Mouse (Mus musculus) thymus, adult 2 months (tissue): ENCODE results near the gene Gm10697. TPM values are rescaled to one million over a fixed set of nuclear protein-coding genes. Genes with fewer than 3 reads are reported as not detected.
"Not testable (repeated sequence)": the region's sequence is repeated elsewhere in the genome, so short reads cannot be mapped to it uniquely, and the experiment has no call there.

Source experiments
- DNase-seq: peaks from one replicate; pipeline ENCODE4 v3.0.0; 2021
- H3K27ac ChIP-seq: fragments of 200-500 bp; 2 replicates; pipeline ENCODE4 v1.5.1; 2012; ENCODE audit warnings: low read length, control low read depth; ENCODE audit not compliant: control insufficient read depth, insufficient read depth
- H3K27me3 ChIP-seq: fragments of 200-500 bp; 2 replicates; pipeline ENCODE4 v1.6.1; 2012; ENCODE audit warnings: mild to moderate bottlenecking, low read length, moderate library complexity, mixed read lengths; ENCODE audit not compliant: control insufficient read depth, insufficient read depth
- H3K36me3 ChIP-seq: fragments of 200-500 bp; 2 replicates; pipeline ENCODE4 v1.6.1; 2012; ENCODE audit warnings: mild to moderate bottlenecking, low read length, moderate library complexity; ENCODE audit not compliant: control insufficient read depth, insufficient read depth
- H3K4me1 ChIP-seq: fragments of 200-500 bp; replicated peaks from 2 replicates; pipeline ENCODE4 v1.6.1; 2012; ENCODE audit warnings: low read length; ENCODE audit not compliant: control insufficient read depth, insufficient read depth
- H3K4me3 ChIP-seq: fragments of 200-500 bp; 2 replicates; pipeline ENCODE4 v1.5.1; 2012; ENCODE audit warnings: mild to moderate bottlenecking, low read length, control low read depth, moderate library complexity; ENCODE audit not compliant: control insufficient read depth, insufficient read depth
- WGBS: fragments of 180-500 bp; shearing (Covaris S2); methylation state at CpG from one replicate; pipeline ENCODE4 v1.1.7; 2018; 5-methylcytosine and 5-hydroxymethylcytosine counted together
- polyA plus RNA-seq: library from polyadenylated mRNA; depleted of rRNA; stranded (reverse); fragments of >200 nt; gene quantifications from 2 replicates; pipeline ENCODE4 v1.2.3, GENCODE M21; 2012; rRNA removed

Gene Gm10697
- not detected in 2 replicates for polyA plus RNA-seq

GRCm38 (mm10) chr3:94072544-94072943 is at the start of gene Gm10697:
Gm10697 (minus strand) TSS chr3:94072644.
- H3K27ac ChIP-seq, DNase-seq, H3K27me3 ChIP-seq, H3K36me3 ChIP-seq, H3K4me1 ChIP-seq, H3K4me3 ChIP-seq: not testable (repeated sequence)
- WGBS = 68% methylated on average over 2 of the region's 3 CpGs

GRCm38 (mm10) chr3:94115071-94115470 is 42.6 kb upstream of the Gm10697 start:
- H3K4me3 ChIP-seq, H3K36me3 ChIP-seq, DNase-seq, H3K27me3 ChIP-seq, H3K4me1 ChIP-seq, H3K27ac ChIP-seq: not testable (repeated sequence)
- WGBS = 56% methylated on average over 1 of the region's 1 CpGs

GRCm38 (mm10) chr3:94054785-94055184 is 17.7 kb downstream of the Gm10697 start, which contains the start of gene Gm9125:
Gm9125 (minus strand) TSS chr3:94054885.
- H3K27ac ChIP-seq, H3K4me3 ChIP-seq, H3K27me3 ChIP-seq, DNase-seq, H3K4me1 ChIP-seq, H3K36me3 ChIP-seq: not testable (repeated sequence)
- 91% methylated on average over 2 of the region's 3 CpGs for WGBS

GRCm38 (mm10) chr3:94049566-94050121 is 22.8 kb downstream of the Gm10697 start:
- H3K4me3 ChIP-seq, H3K27ac ChIP-seq, H3K4me1 ChIP-seq, H3K27me3 ChIP-seq, H3K36me3 ChIP-seq, DNase-seq: not testable (repeated sequence)
- no CpG with 5 or more reads among the region's 5 CpGs for WGBS

- WGBS = 84% methylated on average over 1 of the region's 1 CpGs
- not testable (repeated sequence) for H3K4me1 ChIP-seq, H3K4me3 ChIP-seq, H3K27me3 ChIP-seq, H3K36me3 ChIP-seq, DNase-seq, H3K27ac ChIP-seq
These were observed 34.2 kb downstream of the Gm10697 start for GRCm38 (mm10) chr3:94038241-94038640.

- WGBS = 93% methylated on average over 18 of the region's 18 CpGs
- not testable (repeated sequence) for H3K36me3 ChIP-seq, DNase-seq, H3K27me3 ChIP-seq, H3K4me3 ChIP-seq, H3K4me1 ChIP-seq, H3K27ac ChIP-seq
These were observed 38.0 kb downstream of the Gm10697 start for GRCm38 (mm10) chr3:94034400-94034799.

Other genes with a start within 250 kb of the Gm10697 start
- gene Tdpoz3, start 246.6 kb downstream of the Gm10697 start, polyA plus RNA-seq = not detected in 2 replicates
- not detected in 2 replicates for gene Gm9117, start 129.1 kb downstream of the Gm10697 start, polyA plus RNA-seq
- not detected in 2 replicates for gene Tdpoz5, start 111.3 kb downstream of the Gm10697 start, polyA plus RNA-seq
- not detected in 2 replicates for gene Gm9125, start 17.8 kb downstream of the Gm10697 start, polyA plus RNA-seq
- 0.04 TPM in 1 of 2 replicates, not detected in the other for gene Gm10696, start 105.5 kb upstream of the Gm10697 start, polyA plus RNA-seq
- not detected in 2 replicates for gene Gm5286, start 124.1 kb upstream of the Gm10697 start, polyA plus RNA-seq
- not detected in 2 replicates for gene Gm4778, start 191.4 kb upstream of the Gm10697 start, polyA plus RNA-seq
- gene Them4, start 237.4 kb upstream of the Gm10697 start, polyA plus RNA-seq = 1.8 and 2.3 TPM in 2 replicates